In the genomic region with DNA sequence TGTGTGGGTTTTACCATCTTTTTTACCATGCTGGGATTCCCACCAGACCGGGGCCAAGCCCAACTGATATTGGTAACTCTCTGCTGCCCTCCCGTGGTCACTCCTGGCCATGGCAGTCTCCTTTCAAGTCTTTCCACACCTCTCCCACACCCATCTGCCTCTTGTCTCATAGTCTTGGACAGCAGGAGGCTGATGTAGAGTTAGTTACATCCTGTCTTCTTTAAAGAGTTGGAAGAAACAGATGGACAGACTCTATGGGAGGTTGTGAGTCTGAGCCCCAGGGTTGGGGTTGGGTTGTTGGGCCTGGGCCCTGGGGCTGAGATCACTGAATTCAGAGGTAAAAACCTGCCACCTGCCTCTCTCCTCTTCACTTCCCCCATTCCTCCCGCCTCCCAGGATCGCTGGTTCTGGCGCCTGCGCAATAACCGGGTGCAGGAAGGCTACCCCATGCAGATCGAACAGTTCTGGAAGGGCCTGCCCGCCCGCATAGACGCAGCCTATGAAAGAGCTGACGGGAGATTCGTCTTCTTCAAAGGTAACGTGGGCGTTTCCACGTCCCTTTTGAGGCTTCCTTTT, we compare ENCODE assay signal across 9 mouse cellular contexts. TPM values are rescaled to one million over a fixed set of nuclear protein-coding genes. Genes with fewer than 3 reads are reported as not detected.
DNase-seq lines count a peak whose midpoint lies in the region; TF ChIP-seq lines count a peak whose summit lies in the region.
"Had no signal": no experiment of that assay in that cellular context is flagged by ENCODE, and none has a peak within 500 bp of the region (broad histone marks: within the 10 kb centered on the region; RNA-seq: fewer than 3 reads in every experiment).

No protein-coding gene starts in this region.

- TF ChIP-seq POLR2A in MEL (IDR thresholded peaks at IDR 0.05; ENCODE audit: control insufficient read depth in 1 of 2, insufficient read depth in 1 of 2, low read depth in 1 of 2, low read length in 2 of 2, poor library complexity in 1 of 2) = no peak
- no peak for TF ChIP-seq POLR2A in cerebellum, adult 2 months (IDR thresholded peaks at IDR 0.05; ENCODE audit: borderline replicate concordance, insufficient read depth, low read length)

- H3K9ac ChIP-seq in MEL (ENCODE audit: control insufficient read depth, low read depth, low read length, poor library complexity, severe bottlenecking) = 0 out of 2 replicates have a peak overlapping the region, but pooled peaks have one; percentile 1
- H3K9ac ChIP-seq: lung, embryonic 15.5 days had no signal

- peaks cover 0 to 4% of the 10 kb centered on the region in 2 experiments; a peak in 2 of 4 replicates for H3K4me1 ChIP-seq in MEL (ENCODE audit: control insufficient read depth in 1 of 2, insufficient read depth in 2 of 2, low read length in 2 of 2)
- H3K4me1 ChIP-seq in cerebellum, adult 2 months (ENCODE audit: control insufficient read depth, insufficient read depth, low read length) = peaks cover 69% of the 10 kb centered on the region
- H3K4me1 ChIP-seq: lung, embryonic 15.5 days had no signal

- peak; percentile 89 to 98 (median 95) for TF ChIP-seq CTCF in MEL (IDR thresholded peaks at IDR 0.05 in 2 of 3, conservative IDR thresholded peaks at IDR 0.05 in 1 of 3; ENCODE audit: control insufficient read depth in 1 of 3, insufficient read depth in 1 of 3, low read depth in 2 of 3, low read length in 3 of 3, poor library complexity in 1 of 3, severe bottlenecking in 1 of 3)
- peak; percentile 98 for TF ChIP-seq CTCF in cerebellum, adult 2 months (IDR thresholded peaks at IDR 0.05; ENCODE audit: borderline replicate concordance, insufficient read depth, low read depth, low read length)

- H3K27me3 ChIP-seq in MEL (ENCODE audit: control insufficient read depth in 1 of 2, insufficient read depth in 2 of 2, low read length in 2 of 2) = no peaks in the 10 kb centered on the region
- no peaks in the 10 kb centered on the region for H3K27me3 ChIP-seq in cerebellum, adult 2 months (ENCODE audit: control insufficient read depth, insufficient read depth, low read length)
- H3K27me3 ChIP-seq: lung, embryonic 15.5 days had no signal

- no peaks in the 10 kb centered on the region for H3K79me2 ChIP-seq in MEL (ENCODE audit: control insufficient read depth, insufficient read depth, low read length, poor library complexity)

- DNase-seq in CD4-positive, CD25-positive, alpha-beta regulatory T cell, adult 2 months (ENCODE audit: low read depth, low spot score) = peak; percentile 90
- peak; percentile 82 for DNase-seq in MEL (ENCODE audit: low read depth, low spot score)
- DNase-seq in cerebellum, adult 2 months = peak; percentile 95 to 99
- peak; percentile 63 to 66 for DNase-seq in frontal cortex, postnatal 10 days (ENCODE audit: low spot score in 2 of 2)
- peak; percentile 87 to 88 for DNase-seq in kidney, postnatal 4 days
- peak; percentile 62 to 77 for DNase-seq in lung, adult 18-20 months
- peak; percentile 81 for DNase-seq in right cerebral cortex, postnatal 25 days
- DNase-seq in yolk sac, embryonic 10.5 days (ENCODE audit: low spot score) = peak; percentile 30

- TF ChIP-seq RAD21 in MEL (IDR thresholded peaks at IDR 0.05; ENCODE audit: low read depth, low read length) = peak; percentile 78

- H3K27ac ChIP-seq in MEL (ENCODE audit: control insufficient read depth, low read depth, low read length) = no peak overlapping the region
- peak overlapping the region; percentile 30 for H3K27ac ChIP-seq in cerebellum, adult 2 months (ENCODE audit: insufficient read depth, low read length)
- H3K27ac ChIP-seq: lung, embryonic 15.5 days had no signal

- 11% methylated on average over 16 of the region's 16 CpGs for WGBS in cerebellum, adult 2 months

- no peak overlapping the region for H3K4me3 ChIP-seq in MEL (ENCODE audit: control insufficient read depth in 1 of 2, insufficient read depth in 1 of 2, low read depth in 2 of 2, low read length in 2 of 2)
- H3K4me3 ChIP-seq in cerebellum, adult 2 months (replicated peaks; ENCODE audit: insufficient read depth, low read depth, low read length) = peak overlapping the region; percentile 6
- H3K4me3 ChIP-seq: lung, embryonic 15.5 days had no signal

- no peaks in the 10 kb centered on the region for H3K9me3 ChIP-seq in MEL (replicated peaks; ENCODE audit: insufficient read depth, low read length)
- H3K9me3 ChIP-seq: lung, embryonic 15.5 days had no signal

- TF ChIP-seq EP300 in MEL (IDR thresholded peaks at IDR 0.05; ENCODE audit: low read depth in 1 of 2, low read length in 2 of 2) = no peak

- H3K36me3 ChIP-seq in MEL (ENCODE audit: control insufficient read depth in 1 of 2, insufficient read depth in 2 of 2, low read length in 2 of 2) = peaks cover 0 to 2% of the 10 kb centered on the region in 2 experiments; a peak in 1 of 4 replicates
- H3K36me3 ChIP-seq: lung, embryonic 15.5 days had no signal

TF ChIP-seq in MEL, 35 proteins besides CTCF, POLR2A, EP300 and RAD21:
- TF ChIP-seq SIN3A (IDR thresholded peaks at IDR 0.05; ENCODE audit: low read length) (peak; percentile 24; the same call in 1 of the 2 replicates), SMC3 (IDR thresholded peaks at IDR 0.05; ENCODE audit: low read depth, low read length) (peak; percentile 80), ZC3H11A (IDR thresholded peaks at IDR 0.05; ENCODE audit: low read depth, low read length) (peak; percentile 55), MXI1 (IDR thresholded peaks at IDR 0.05; ENCODE audit: low read depth, low read length) (no peak), MAFK (IDR thresholded peaks at IDR 0.05; ENCODE audit: borderline replicate concordance, low read depth, low read length) (no peak), NRF1 (IDR thresholded peaks at IDR 0.05; ENCODE audit: insufficient read depth, low read depth, low read length, poor library complexity, severe bottlenecking) (0 out of 2 replicates have a peak, but pooled peaks have one; percentile 40), ZKSCAN1 (IDR thresholded peaks at IDR 0.05; ENCODE audit: low read depth, low read length) (no peak), TAL1 (IDR thresholded peaks at IDR 0.05; ENCODE audit: low read length) (no peak)

RNA-seq across cellular contexts. Expression of a gene that starts 7.3 kb away (rescaled TPM):
- total RNA-seq in MEL (2012; rRNA removed) = 5.9 TPM in 2 replicates
- polyA plus RNA-seq in MEL (2012; ENCODE audit: insufficient read depth in 1 of 2, insufficient read length in 2 of 2, low read depth in 1 of 2, low replicate concordance in 2 of 2, missing spikeins in 1 of 2) = 10 to 100 TPM in 1 of 2 experiments, not detected in 1; 19.7 TPM
- 72.8 and 81.5 TPM in 2 replicates for polyA plus RNA-seq in cerebellum, adult 2 months (2012; rRNA removed)

RNA-seq across cellular contexts. Expression of a gene that starts 14.8 kb away (rescaled TPM):
- 318 and 349 TPM in 2 replicates for total RNA-seq in MEL (2012; rRNA removed)
- 100 to 1,000 TPM in 1 of 2 experiments, not detected in 1; 408 TPM for polyA plus RNA-seq in MEL (2012; ENCODE audit: insufficient read depth in 1 of 2, insufficient read length in 2 of 2, low read depth in 1 of 2, low replicate concordance in 2 of 2, missing spikeins in 1 of 2)
- polyA plus RNA-seq in cerebellum, adult 2 months (2012; rRNA removed) = 84.9 and 86.4 TPM in 2 replicates

RNA-seq across cellular contexts. Expression of a gene that starts 22.7 kb away (rescaled TPM):
- 0.04 TPM in 1 of 2 replicates, not detected in the other for total RNA-seq in MEL (2012; rRNA removed)
- polyA plus RNA-seq in MEL (2012; ENCODE audit: insufficient read depth in 1 of 2, insufficient read length in 2 of 2, low read depth in 1 of 2, low replicate concordance in 2 of 2, missing spikeins in 1 of 2) = under 1 TPM in 1 of 2 experiments, not detected in 1; 0.03 TPM
- polyA plus RNA-seq in cerebellum, adult 2 months (2012; rRNA removed) = not detected in 2 replicates

RNA-seq across cellular contexts. Expression of a gene that starts 36.8 kb away (rescaled TPM):
- 0.23 and 0.27 TPM in 2 replicates for total RNA-seq in MEL (2012; rRNA removed)
- under 1 TPM in 1 of 2 experiments, not detected in 1; 0.06 TPM for polyA plus RNA-seq in MEL (2012; ENCODE audit: insufficient read depth in 1 of 2, insufficient read length in 2 of 2, low read depth in 1 of 2, low replicate concordance in 2 of 2, missing spikeins in 1 of 2)
- 153 and 190 TPM in 2 replicates for polyA plus RNA-seq in cerebellum, adult 2 months (2012; rRNA removed)

Comparison
In these comparisons a context has a peak if more than half of its experiments do, and no peak if none do; other contexts are left out.
1. DNase-seq: peak in every context shown above with its lines; median percentile 97 in cerebellum, adult 2 months; 90 in CD4-positive, CD25-positive, alpha-beta regulatory T cell, adult 2 months; 88 in kidney, postnatal 4 days; 82 in MEL; 81 in right cerebral cortex, postnatal 25 days; 70 in lung, adult 18-20 months; 64 in frontal cortex, postnatal 10 days; 30 in yolk sac, embryonic 10.5 days.